Mouse (Mus musculus) limb, embryonic 14.5 days (tissue): ENCODE data around the gene Glt8d2. TPM values are rescaled to one million over a fixed set of nuclear protein-coding genes. Genes with fewer than 3 reads are reported as not detected.

ENCODE experiments used
- ATAC-seq: fragments of 200-750 bp; cut with Nextera tagmentation; 2 replicates; pipeline ENCODE4 v1.8.0; 2017; ENCODE audit warnings: low read depth, moderate number of reproducible peaks, moderate TSS enrichment; ENCODE audit not compliant: low FRiP score
- DNase-seq: peaks from one replicate; pipeline ENCODE4 v3.0.0-alpha.2; 2015; ENCODE audit warnings: low spot score
- H3K27ac ChIP-seq: fragments of 300-500 bp; sonication (generic); replicated peaks from 2 replicates; pipeline ENCODE4 v1.5.1; 2014; ENCODE audit warnings: low read depth, mild to moderate bottlenecking, low read length, moderate library complexity, mixed read lengths
- H3K27me3 ChIP-seq: fragments of 300-500 bp; sonication (generic); 2 replicates; pipeline ENCODE4 v1.6.1; 2014; ENCODE audit warnings: low read length, mixed read lengths; ENCODE audit not compliant: control insufficient read depth, insufficient read depth
- H3K36me3 ChIP-seq: fragments of 300-500 bp; sonication (generic); 2 replicates; pipeline ENCODE4 v1.6.1; 2014; ENCODE audit warnings: mild to moderate bottlenecking, low read length, moderate library complexity, mixed read lengths; ENCODE audit not compliant: control insufficient read depth, insufficient read depth
- H3K4me1 ChIP-seq: fragments of 300-500 bp; sonication (generic); 2 replicates; pipeline ENCODE4 v1.6.1; 2014; ENCODE audit warnings: antibody characterized with exemption, low read length, mixed read lengths; ENCODE audit not compliant: control insufficient read depth, insufficient read depth
- H3K4me2 ChIP-seq: fragments of 300-500 bp; sonication (generic); replicated peaks from 2 replicates; pipeline ENCODE4 v1.6.1; 2014; ENCODE audit warnings: low read depth, mild to moderate bottlenecking, low read length, moderate library complexity; ENCODE audit not compliant: severe bottlenecking
- H3K4me3 ChIP-seq: fragments of 300-500 bp; sonication (generic); replicated peaks from 2 replicates; pipeline ENCODE4 v1.5.1; 2014; ENCODE audit warnings: low read length
- H3K9ac ChIP-seq: fragments of 300-500 bp; sonication (generic); 2 replicates; pipeline ENCODE4 v1.6.1; 2014; ENCODE audit warnings: mild to moderate bottlenecking, low read depth, low read length, moderate library complexity; ENCODE audit not compliant: severe bottlenecking
- H3K9me3 ChIP-seq: fragments of 300-500 bp; sonication (generic); 2 replicates; pipeline ENCODE4 v1.6.1; 2016; ENCODE audit warnings: low read length; ENCODE audit not compliant: control insufficient read depth
- POLR2A ChIP-seq: fragments of 200-500 bp; IDR thresholded peaks from 2 replicates; pipeline ENCODE4 v1.8.0; 2012; ENCODE audit warnings: inconsistent platforms, mild to moderate bottlenecking, moderate library complexity, borderline replicate concordance; ENCODE audit not compliant: insufficient read depth, insufficient read length; ENCODE audit errors: extremely low read depth
- WGBS: fragments of 180-500 bp; shearing (Covaris S2); extraction: QIAGEN DNeasy Blood & Tissue Kit; methylation state at CpG from one replicate; pipeline ENCODE4 v1.1.7; 2014; 5-methylcytosine and 5-hydroxymethylcytosine counted together
- polyA plus RNA-seq, 2 experiments: library from polyadenylated mRNA; depleted of rRNA in 1 of 2; stranded (reverse) in 1 of 2; unstranded in 1 of 2; fragments of >200 nt; fragmentation: Nextera tagmentation in 1 of 2; extraction: Ambion mirVana in 1 of 2; gene quantifications; 2 replicates each; pipeline versions ENCODE4 v1.2.1 to v1.2.3; 2012 to 2014

Gene Glt8d2
- polyA plus RNA-seq, 2 experiments = 23.1 to 25.5 TPM

DNA sequence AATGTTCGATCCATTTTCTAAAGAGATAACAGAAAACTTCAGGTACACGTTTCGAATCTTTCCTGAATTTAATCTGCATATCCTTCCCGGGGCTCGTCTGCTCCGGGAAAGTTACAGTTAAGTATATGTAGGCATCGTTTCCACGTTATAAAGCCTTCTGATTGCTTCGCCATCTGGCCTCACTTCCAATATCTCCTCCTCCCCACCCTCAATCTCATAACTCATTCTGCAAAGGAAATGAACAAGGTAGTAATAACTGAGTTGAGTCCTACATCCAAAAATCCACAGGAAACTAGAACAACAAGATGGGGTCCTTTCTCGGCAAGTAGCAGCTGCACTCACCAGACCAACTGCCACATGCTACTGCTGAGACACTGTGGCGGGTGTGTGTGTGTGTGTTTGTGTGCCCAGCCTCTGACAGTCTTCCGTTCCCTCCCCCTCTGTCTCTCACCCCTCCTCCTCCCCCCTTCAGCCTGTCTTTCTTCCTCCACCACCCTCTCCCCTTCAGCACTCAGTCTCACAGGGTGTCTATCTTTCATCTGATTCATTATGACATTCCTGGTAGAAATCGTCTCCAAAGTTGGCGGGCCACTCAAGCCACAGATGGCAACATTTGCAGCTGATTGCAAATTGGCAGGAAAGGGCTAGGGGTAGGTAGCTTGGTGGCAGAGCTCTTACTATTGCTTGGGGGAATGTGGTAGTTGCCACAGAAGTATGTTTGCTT is 28.0 kb downstream of the Glt8d2 start:
- H3K27ac ChIP-seq = 0 out of 2 replicates have a peak overlapping the region, but pooled peaks have one; percentile 19
- H3K9me3 ChIP-seq = no peaks in the 10 kb centered on the region
- TF ChIP-seq POLR2A = no peak
- ATAC-seq (no peak), DNase-seq (peak; percentile 22)
- H3K4me1 ChIP-seq = no peaks in the 10 kb centered on the region
- no peaks in the 10 kb centered on the region for H3K27me3 ChIP-seq
- H3K4me2 ChIP-seq = no peak overlapping the region
- no peak overlapping the region for H3K4me3 ChIP-seq
- WGBS = 58% methylated on average over 14 of the region's 14 CpGs
- no peaks in the 10 kb centered on the region; the same call in 1 of the 2 replicates for H3K36me3 ChIP-seq
- no peak overlapping the region for H3K9ac ChIP-seq

DNA sequence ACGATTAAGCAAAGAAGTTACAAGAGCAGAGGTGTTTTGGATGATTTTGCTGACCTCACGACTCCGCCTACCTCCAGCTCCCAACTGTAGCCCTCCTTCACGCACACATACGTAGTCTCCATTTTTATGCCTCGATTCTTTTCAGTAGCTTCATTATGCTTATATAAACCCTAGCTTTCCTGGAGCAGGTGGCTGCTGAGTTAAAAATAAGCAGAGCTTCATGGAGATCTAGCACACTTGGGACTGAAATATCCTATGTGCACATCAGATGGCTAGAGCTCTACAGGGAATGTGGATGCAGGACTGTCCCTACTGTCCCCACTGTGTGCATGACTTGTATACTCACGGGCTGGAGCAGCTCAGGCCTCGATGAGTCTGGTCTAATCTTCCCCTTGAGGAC is 28.6 kb downstream of the Glt8d2 start:
- 75% methylated on average over 8 of the region's 8 CpGs for WGBS
- Histone ChIP-seq H3K36me3 (no peaks in the 10 kb centered on the region; the same call in 1 of the 2 replicates), H3K4me2 (no peak overlapping the region), H3K27me3 (no peaks in the 10 kb centered on the region), H3K4me3 (no peak overlapping the region), H3K9ac (no peak overlapping the region), H3K4me1 (no peaks in the 10 kb centered on the region), H3K27ac (0 out of 2 replicates have a peak overlapping the region, but pooled peaks have one; percentile 19), H3K9me3 (no peaks in the 10 kb centered on the region)
- ATAC-seq = no peak
- TF ChIP-seq POLR2A = no peak
- no peak for DNase-seq

DNA sequence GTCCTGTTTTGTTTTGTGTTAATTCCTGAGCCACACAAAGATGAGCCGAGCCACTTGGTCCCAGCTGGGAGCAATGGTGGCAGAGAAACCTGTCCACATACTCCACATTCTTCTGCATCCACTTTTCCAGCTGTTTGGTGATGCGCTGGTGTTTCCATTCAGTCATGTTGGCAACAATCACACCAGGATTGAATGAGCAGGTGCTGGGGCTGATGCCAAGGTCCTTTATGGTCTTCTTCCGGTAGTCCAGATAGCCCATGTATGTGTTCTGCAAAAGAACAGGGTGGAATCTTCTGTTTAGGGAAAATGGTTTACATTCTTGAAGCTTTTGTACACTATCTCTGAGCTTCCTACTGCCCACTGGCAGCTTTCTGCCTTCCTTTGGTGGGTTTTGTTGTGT is 35.9 kb downstream of the Glt8d2 start:
- Histone ChIP-seq H3K4me3 (no peak overlapping the region), H3K27ac (no peak overlapping the region), H3K9me3 (no peaks in the 10 kb centered on the region), H3K4me2 (no peak overlapping the region), H3K4me1 (no peaks in the 10 kb centered on the region), H3K27me3 (no peaks in the 10 kb centered on the region), H3K36me3 (peaks cover 22% of the 10 kb centered on the region), H3K9ac (no peak overlapping the region)
- TF ChIP-seq POLR2A = no peak
- DNase-seq (no peak), ATAC-seq (no peak)
- 79% methylated on average over 3 of the region's 3 CpGs for WGBS

DNA sequence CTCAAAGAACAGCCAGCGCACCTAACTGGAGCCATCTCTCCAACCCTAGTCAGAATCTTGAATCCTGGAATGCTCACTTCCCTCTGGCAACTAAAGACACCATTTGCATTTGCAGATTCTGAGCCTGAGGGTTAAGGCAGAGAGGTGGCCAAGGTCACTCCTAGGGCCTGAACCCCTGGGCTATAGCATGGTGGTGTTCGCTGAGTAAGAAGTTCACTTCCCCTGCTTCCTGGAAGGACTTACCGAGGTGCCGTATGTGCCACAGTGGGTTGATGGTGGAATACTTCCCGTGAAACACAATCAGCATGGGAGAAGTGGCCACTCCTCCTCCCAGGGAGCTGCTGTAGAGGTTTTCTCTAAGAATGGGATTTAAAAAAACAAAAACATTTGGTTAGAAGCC is 37.8 kb downstream of the Glt8d2 start:
- H3K9ac ChIP-seq = no peak overlapping the region
- H3K4me1 ChIP-seq = no peaks in the 10 kb centered on the region
- H3K9me3 ChIP-seq = no peaks in the 10 kb centered on the region
- no peak for TF ChIP-seq POLR2A
- no peak for ATAC-seq
- WGBS = 75% methylated on average over 5 of the region's 5 CpGs
- no peak overlapping the region for H3K27ac ChIP-seq
- no peak overlapping the region for H3K4me3 ChIP-seq
- DNase-seq = no peak
- peaks cover 30% of the 10 kb centered on the region for H3K36me3 ChIP-seq
- H3K4me2 ChIP-seq = no peak overlapping the region
- no peaks in the 10 kb centered on the region for H3K27me3 ChIP-seq

DNA sequence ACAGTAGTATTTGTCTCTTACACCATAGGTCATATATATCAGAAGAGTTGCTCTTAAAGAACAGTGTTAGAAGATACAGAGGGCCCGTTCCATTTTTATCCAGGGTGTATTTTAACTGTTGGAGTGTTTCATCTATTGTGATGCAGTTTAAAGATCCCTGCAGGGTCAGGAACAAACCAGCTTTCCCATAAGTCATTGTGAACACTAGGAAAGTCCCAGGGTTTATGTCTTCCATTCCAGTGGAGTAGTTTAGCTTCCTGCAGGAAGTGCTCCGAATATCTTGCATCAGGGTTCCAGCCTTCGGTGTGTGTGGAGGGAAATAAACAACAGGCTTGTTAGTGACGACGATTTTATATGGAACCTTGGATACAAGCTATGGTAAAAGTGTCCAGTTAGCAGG is 39.2 kb downstream of the Glt8d2 start:
- no peak for DNase-seq
- H3K27ac ChIP-seq = no peak overlapping the region
- H3K4me2 ChIP-seq = no peak overlapping the region
- no peaks in the 10 kb centered on the region for H3K27me3 ChIP-seq
- H3K4me1 ChIP-seq = no peaks in the 10 kb centered on the region
- H3K36me3 ChIP-seq = peaks cover 40% of the 10 kb centered on the region
- no peak for ATAC-seq
- H3K9ac ChIP-seq = no peak overlapping the region
- no peaks in the 10 kb centered on the region for H3K9me3 ChIP-seq
- WGBS = 94% methylated on average over 5 of the region's 5 CpGs
- H3K4me3 ChIP-seq = no peak overlapping the region
- TF ChIP-seq POLR2A = no peak

DNA sequence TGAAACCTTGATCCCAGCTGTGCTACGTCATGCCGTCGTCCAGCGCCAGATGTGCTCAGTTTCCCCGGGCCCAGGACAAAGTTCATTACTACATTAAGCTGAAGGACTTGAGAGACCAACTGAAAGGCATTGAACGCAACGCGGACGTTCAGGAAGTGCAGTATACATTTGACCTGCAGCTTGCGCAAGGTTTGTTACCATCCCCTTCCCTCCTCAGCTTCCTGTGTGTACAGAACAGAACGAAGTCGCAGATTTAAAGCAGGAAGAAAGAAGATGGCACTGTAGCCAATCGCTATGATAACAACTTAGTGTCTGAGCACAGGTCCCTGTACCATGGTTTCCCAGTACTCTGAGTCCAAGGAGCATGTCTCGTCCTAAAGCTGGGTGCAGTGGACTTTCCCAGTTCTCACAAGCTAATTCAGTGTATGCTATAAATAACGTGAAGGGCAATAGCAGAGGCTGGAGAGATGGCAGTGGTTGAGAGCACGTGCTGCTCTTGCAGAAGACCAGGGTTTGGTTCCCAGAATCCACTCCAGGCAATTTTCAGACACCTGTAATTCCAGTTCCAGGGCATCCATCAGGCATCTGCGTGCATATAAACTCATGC is 43.1 kb downstream of the Glt8d2 start:
- no peaks in the 10 kb centered on the region for H3K9me3 ChIP-seq
- H3K27ac ChIP-seq = no peak overlapping the region
- H3K9ac ChIP-seq = no peak overlapping the region
- H3K4me2 ChIP-seq = no peak overlapping the region
- no peak for ATAC-seq
- no peak for TF ChIP-seq POLR2A
- H3K4me1 ChIP-seq = no peaks in the 10 kb centered on the region
- H3K27me3 ChIP-seq = no peaks in the 10 kb centered on the region
- DNase-seq = no peak
- WGBS = 88% methylated on average over 17 of the region's 17 CpGs
- peaks cover 75% of the 10 kb centered on the region for H3K36me3 ChIP-seq
- no peak overlapping the region for H3K4me3 ChIP-seq
